Comparison of ENCODE assay signal across 12 mouse cellular contexts in genomic region chr5:141038342-141038741, GRCm38 (mm10). TPM values are rescaled to one million over a fixed set of nuclear protein-coding genes. Genes with fewer than 3 reads are reported as not detected.
"Had no signal": no experiment of that assay in that cellular context is flagged by ENCODE, and none has a peak within 500 bp of the region (broad histone marks: within the 10 kb centered on the region; RNA-seq: fewer than 3 reads in every experiment).

No protein-coding gene starts in this region.

- H3K4me3 ChIP-seq: limb, embryonic 15.5 days; midbrain, embryonic 12.5 days had no signal

- H3K27me3 ChIP-seq: limb, embryonic 15.5 days; midbrain, embryonic 12.5 days had no signal

- H3K27ac ChIP-seq: limb, embryonic 15.5 days; liver, embryonic 14.5 days; midbrain, embryonic 12.5 days had no signal

- H3K4me1 ChIP-seq: limb, embryonic 15.5 days had no signal

- H3K9ac ChIP-seq: limb, embryonic 15.5 days; liver, embryonic 14.5 days; midbrain, embryonic 12.5 days had no signal

- DNase-seq: kidney, adult 8-10 months; kidney, postnatal 14 days; layer of hippocampus, postnatal 36 days; lung, adult 18-20 months; lung, postnatal 4 days; right cerebral cortex, postnatal 14 days; thymus, postnatal 36 days had no signal

- H3K4me2 ChIP-seq: limb, embryonic 15.5 days; midbrain, embryonic 12.5 days had no signal

- H3K9me3 ChIP-seq: limb, embryonic 15.5 days; midbrain, embryonic 12.5 days had no signal

- ATAC-seq: intestine, embryonic 16.5 days; midbrain, embryonic 16.5 days had no signal

- H3K36me3 ChIP-seq: limb, embryonic 15.5 days; midbrain, embryonic 12.5 days had no signal

RNA-seq across cellular contexts. Expression of gene Card11, which starts 38.0 kb away (rescaled TPM):
- polyA plus RNA-seq: midbrain, embryonic 16.5 days had no signal
